Mouse (Mus musculus) kidney, adult 10 weeks (tissue): ENCODE data around the gene Btbd35f20. TPM values are rescaled to one million over a fixed set of nuclear protein-coding genes. Genes with fewer than 3 reads are reported as not detected.

Experiments used
- polyA plus RNA-seq: library from polyadenylated mRNA; stranded (reverse); fragments of 350-450 nt; fragmentation: Illumina TruSeq; extraction: RNeasy Lipid Tissue Mini Kit (QIAGEN cat#74804); gene quantifications from one replicate; pipeline ENCODE4 v1.2.3, GENCODE M21; 2014; ENCODE audit warnings: low read depth, low replicate concordance

Btbd35f20 gene
- not detected for polyA plus RNA-seq

GRCm38 (mm10) chrX:4291145-4291544 lies at the start of gene Btbd35f20:
TSS of gene Btbd35f20 (minus strand) at chrX:4291245.

Other genes starting within 250 kb of the Btbd35f20 start
- not detected for gene Btbd35f28, start 94.7 kb downstream of the Btbd35f20 start, polyA plus RNA-seq
- gene Btbd35f17, start 79.4 kb upstream of the Btbd35f20 start, polyA plus RNA-seq, result not detected